Mouse (Mus musculus) hindbrain, embryonic 13.5 days (tissue): Measurements from ENCODE around the gene Nfic. TPM values are rescaled to one million over a fixed set of nuclear protein-coding genes. Genes with fewer than 3 reads are reported as not detected.

Experiments used
- ATAC-seq: fragments of 200-750 bp; cut with Nextera tagmentation; 2 replicates; pipeline ENCODE4 v1.8.0; 2017; ENCODE audit warnings: moderate TSS enrichment; ENCODE audit not compliant: low FRiP score
- H3K27ac ChIP-seq: fragments of 300-500 bp; sonication (generic); 2 replicates; pipeline ENCODE4 v1.5.1; 2015; ENCODE audit warnings: inconsistent platforms, mild to moderate bottlenecking, moderate library complexity
- H3K27me3 ChIP-seq: fragments of 300-500 bp; sonication (generic); 2 replicates; pipeline ENCODE4 v1.6.1; 2015; ENCODE audit warnings: mild to moderate bottlenecking, inconsistent platforms
- H3K36me3 ChIP-seq: fragments of 300-500 bp; sonication (generic); 2 replicates; pipeline ENCODE4 v1.6.1; 2015; ENCODE audit warnings: mild to moderate bottlenecking, inconsistent platforms
- H3K4me1 ChIP-seq: fragments of 300-500 bp; sonication (generic); replicated peaks from 2 replicates; pipeline ENCODE4 v1.6.1; 2015; ENCODE audit warnings: inconsistent platforms
- H3K4me2 ChIP-seq: fragments of 300-500 bp; sonication (generic); 2 replicates; pipeline ENCODE4 v1.6.1; 2015; ENCODE audit warnings: inconsistent platforms, mild to moderate bottlenecking, moderate library complexity
- H3K4me3 ChIP-seq: fragments of 300-500 bp; sonication (generic); 2 replicates; pipeline ENCODE4 v1.5.1; 2015; ENCODE audit warnings: mild to moderate bottlenecking, inconsistent platforms
- H3K9ac ChIP-seq: fragments of 300-500 bp; sonication (generic); 2 replicates; pipeline ENCODE4 v1.6.1; 2015; ENCODE audit warnings: mild to moderate bottlenecking, inconsistent platforms
- H3K9me3 ChIP-seq: fragments of 300-500 bp; sonication (generic); 2 replicates; pipeline ENCODE4 v1.6.1; 2016; ENCODE audit warnings: inconsistent platforms
- WGBS: fragments of 180-500 bp; shearing (Covaris S2); methylation state at CpG from one replicate; pipeline ENCODE4 v1.1.7; 2015; 5-methylcytosine and 5-hydroxymethylcytosine counted together
- polyA plus RNA-seq: library from polyadenylated mRNA; unstranded; fragments of >200 nt; fragmentation: Nextera tagmentation; extraction: Ambion mirVana; gene quantifications from 2 replicates; pipeline ENCODE4 v1.2.1, GENCODE M21; 2015

Nfic gene
- polyA plus RNA-seq, 1 experiment from 2014 or later, result 21.3 TPM

DNA sequence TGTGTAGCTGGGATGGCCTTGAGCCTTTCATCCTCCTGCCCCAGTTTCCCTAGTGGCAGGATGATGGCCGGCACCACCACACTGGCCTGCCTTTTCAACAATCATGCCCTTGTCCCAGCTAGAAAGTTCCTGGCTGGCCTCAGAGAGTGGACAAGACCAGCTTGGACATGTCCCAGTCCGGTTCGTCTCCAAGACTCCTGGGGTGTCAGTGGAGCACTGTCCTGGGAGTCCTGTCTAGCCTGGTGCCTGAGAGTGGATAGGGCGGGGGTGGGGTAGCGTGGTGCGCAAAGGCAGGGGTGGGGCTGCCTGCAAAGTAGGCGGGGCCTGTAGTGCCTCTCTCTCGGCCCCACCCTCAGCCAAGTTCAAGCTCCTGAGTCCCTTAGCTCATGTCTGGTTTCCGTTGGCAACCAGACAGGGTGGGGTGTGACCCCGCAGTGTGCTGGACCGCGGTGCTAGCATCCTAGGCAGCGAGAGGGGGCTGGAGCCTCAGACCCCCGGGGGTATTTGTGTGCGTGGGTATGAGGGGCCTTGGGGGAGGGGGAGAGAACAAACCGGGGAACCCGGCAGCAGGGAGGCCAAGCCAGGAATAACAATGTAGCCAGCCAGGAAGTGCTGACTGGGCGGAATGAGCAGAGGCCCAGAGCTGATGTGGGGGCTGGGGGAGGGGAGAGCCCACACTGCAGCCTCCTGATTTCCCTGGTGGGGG, 53.8 kb downstream of the Nfic start:
- Histone ChIP-seq H3K4me2 (peak overlapping the region; percentile 17; the same call in 1 of the 2 replicates), H3K9me3 (no peaks in the 10 kb centered on the region), H3K4me3 (no peak overlapping the region), H3K27ac (peak overlapping the region; percentile 92), H3K9ac (peak overlapping the region; percentile 43; the same call in 1 of the 2 replicates), H3K4me1 (peaks cover 78% of the 10 kb centered on the region), H3K36me3 (peaks cover 53% of the 10 kb centered on the region), H3K27me3 (peaks cover 24% of the 10 kb centered on the region)
- peak; percentile 75 for ATAC-seq
- WGBS, result 5% methylated on average over 18 of the region's 18 CpGs

DNA sequence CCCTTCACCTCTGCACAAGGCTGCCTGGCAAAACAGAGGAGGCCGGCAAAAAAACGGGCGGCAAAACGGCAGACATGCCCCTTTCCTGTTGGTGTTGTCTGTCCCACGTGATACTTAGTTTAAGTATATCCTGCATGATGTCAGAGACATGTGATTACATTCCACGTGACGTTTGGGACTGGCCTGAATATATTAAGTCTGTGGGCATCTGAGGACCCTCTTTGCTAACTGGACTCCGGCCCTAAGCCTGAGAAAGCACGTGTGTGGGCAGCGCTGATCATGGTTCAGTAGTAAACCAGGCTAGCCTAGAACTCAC, 54.3 kb downstream of the Nfic start:
- peaks cover 18% of the 10 kb centered on the region; the same call in 1 of the 2 replicates for H3K27me3 ChIP-seq
- peaks cover 48% of the 10 kb centered on the region for H3K36me3 ChIP-seq
- H3K4me2 ChIP-seq, result no peak overlapping the region
- H3K9ac ChIP-seq, result peak overlapping the region; percentile 14; the same call in 1 of the 2 replicates
- no peaks in the 10 kb centered on the region for H3K9me3 ChIP-seq
- peak overlapping the region; percentile 92 for H3K27ac ChIP-seq
- peaks cover 78% of the 10 kb centered on the region for H3K4me1 ChIP-seq
- H3K4me3 ChIP-seq, result no peak overlapping the region
- ATAC-seq, result no peak; the same call in 1 of the 2 replicates
- WGBS, result 22% methylated on average over 10 of the region's 10 CpGs

DNA sequence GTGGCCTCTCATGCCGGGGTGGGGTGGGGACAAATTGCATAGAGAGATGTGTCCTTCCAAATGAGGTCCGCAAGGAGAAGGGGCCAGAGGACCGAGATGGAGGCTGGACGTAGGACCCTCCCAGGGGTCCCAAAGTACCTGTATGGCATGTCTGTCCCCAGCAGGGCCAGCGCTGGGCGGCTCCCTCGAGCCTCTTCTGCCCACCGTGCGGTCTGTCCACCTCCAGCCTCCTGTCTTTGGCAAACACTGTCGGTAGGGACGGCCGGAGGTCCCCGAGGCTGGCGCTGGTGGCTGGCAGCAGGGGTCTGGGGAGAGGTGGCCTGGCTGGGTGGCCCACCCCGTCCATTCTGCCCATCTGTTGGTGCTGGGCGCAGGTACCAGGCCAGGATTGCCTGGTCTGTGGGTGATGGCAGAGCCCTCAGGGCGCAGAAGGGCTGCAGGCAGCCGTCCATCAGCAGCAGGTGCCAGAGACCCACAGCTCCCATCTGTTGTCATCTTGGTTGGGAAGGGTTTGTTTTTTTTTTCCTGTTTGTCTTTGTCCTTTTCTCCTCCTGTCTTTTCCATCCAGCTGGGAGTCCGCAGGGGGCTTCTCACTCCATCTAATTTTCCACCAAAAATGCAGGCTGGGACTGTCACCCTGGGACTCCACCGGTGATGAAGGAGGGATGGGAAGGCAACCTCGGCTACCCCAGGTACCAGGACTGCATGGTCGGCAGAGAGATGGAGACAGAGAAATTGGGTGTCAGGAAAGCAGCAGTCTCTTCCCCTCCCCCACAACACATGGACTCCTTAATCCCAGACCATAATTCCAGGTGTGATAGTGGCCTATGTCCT, 54.8 kb downstream of the Nfic start:
- H3K4me2 ChIP-seq, result peak overlapping the region; percentile 32; the same call in 1 of the 2 replicates
- H3K9ac ChIP-seq, result peak overlapping the region; percentile 56
- 39% methylated on average over 22 of the region's 22 CpGs for WGBS
- H3K9me3 ChIP-seq, result no peaks in the 10 kb centered on the region
- peaks cover 80% of the 10 kb centered on the region for H3K4me1 ChIP-seq
- peaks cover 13% of the 10 kb centered on the region; the same call in 1 of the 2 replicates for H3K27me3 ChIP-seq
- ATAC-seq, result no peak
- no peak overlapping the region for H3K4me3 ChIP-seq
- peaks cover 42% of the 10 kb centered on the region for H3K36me3 ChIP-seq
- H3K27ac ChIP-seq, result peak overlapping the region; percentile 92

DNA sequence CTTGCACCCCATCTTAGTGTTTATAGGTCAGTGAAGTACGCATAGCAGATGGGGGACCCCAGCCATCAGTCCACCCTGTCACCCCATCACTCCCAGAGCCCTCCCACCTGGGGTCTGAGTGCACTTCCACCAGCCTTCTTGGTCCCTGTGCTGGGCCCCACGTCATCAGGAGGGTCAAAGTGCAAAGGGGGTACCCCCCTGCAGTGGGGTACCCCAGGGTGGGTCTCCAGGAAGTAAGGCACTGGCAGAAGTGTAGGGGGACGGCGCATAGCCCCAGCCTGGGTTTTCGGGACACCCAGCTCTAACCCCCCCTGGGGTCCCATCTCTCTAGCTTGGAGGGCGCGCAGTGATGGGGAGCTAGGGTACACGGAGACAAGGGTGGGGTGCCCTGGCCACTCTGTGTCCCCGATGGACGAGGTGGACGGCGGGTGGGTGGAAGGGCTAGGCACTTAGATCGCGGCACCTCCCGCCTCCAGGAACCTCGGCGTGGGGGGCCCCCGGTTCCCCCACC, 55.6 kb downstream of the Nfic start:
- Histone ChIP-seq H3K27ac (no peak overlapping the region), H3K27me3 (peaks cover 8% of the 10 kb centered on the region; the same call in 1 of the 2 replicates), H3K4me1 (peaks cover 80% of the 10 kb centered on the region), H3K9me3 (no peaks in the 10 kb centered on the region), H3K9ac (peak overlapping the region; percentile 39), H3K4me2 (peak overlapping the region; percentile 32; the same call in 1 of the 2 replicates), H3K36me3 (peaks cover 37% of the 10 kb centered on the region), H3K4me3 (no peak overlapping the region)
- 79% methylated on average over 18 of the region's 18 CpGs for WGBS
- ATAC-seq, result no peak

DNA sequence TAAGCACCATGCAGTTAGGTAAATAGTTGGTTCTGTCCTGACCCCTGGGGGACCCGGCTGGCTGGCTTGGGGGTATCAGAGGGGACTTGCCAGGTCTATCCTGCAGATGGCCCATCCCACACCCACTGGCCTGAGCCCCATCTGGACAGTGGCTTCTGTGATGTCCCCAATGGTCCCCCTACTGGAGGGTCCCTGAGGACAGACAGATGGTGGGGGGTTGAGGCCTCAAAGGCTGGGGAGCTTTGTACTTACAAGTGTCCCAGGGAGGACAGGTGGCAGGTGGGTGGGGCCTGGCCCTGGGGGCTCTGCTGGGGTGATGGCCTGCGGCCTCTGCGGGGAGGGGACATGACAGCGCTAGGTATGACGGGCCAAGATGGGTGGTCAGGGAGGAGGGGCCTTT, 56.1 kb downstream of the Nfic start:
- Histone ChIP-seq H3K9me3 (no peaks in the 10 kb centered on the region), H3K36me3 (peaks cover 32% of the 10 kb centered on the region), H3K9ac (0 out of 2 replicates have a peak overlapping the region, but pooled peaks have one; percentile 16), H3K4me1 (peaks cover 76% of the 10 kb centered on the region), H3K27me3 (0 out of 2 replicates have a peak, but pooled peaks cover 3% of the 10 kb centered on the region), H3K4me2 (no peak overlapping the region), H3K27ac (no peak overlapping the region), H3K4me3 (no peak overlapping the region)
- 63% methylated on average over 5 of the region's 5 CpGs for WGBS
- no peak for ATAC-seq

DNA sequence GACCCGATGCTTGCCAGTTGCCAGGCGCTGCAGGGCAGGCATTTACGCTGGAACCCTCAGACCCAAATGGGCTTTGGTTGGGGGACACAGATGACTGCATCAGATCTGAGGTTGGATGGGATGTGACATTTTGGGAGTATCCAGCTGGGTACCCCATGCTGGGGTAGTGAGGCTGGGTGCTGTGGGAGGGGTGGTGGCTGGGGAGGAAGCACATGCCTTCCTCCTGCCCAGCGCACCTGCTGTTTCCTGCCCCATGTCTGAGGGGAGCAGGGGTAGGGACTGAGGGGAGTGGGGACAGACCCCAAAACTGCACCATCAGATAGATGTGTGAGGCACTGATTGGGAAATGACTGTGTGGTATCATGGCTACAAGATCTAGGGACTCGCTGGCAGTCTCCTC, 58.7 kb downstream of the Nfic start:
- H3K36me3 ChIP-seq, result peaks cover 25% of the 10 kb centered on the region
- H3K4me3 ChIP-seq, result no peak overlapping the region
- 59% methylated on average over 5 of the region's 5 CpGs for WGBS
- no peak for ATAC-seq
- peak overlapping the region; percentile 60 for H3K9ac ChIP-seq
- peak overlapping the region; percentile 50 for H3K27ac ChIP-seq
- H3K9me3 ChIP-seq, result no peaks in the 10 kb centered on the region
- H3K4me1 ChIP-seq, result peaks cover 69% of the 10 kb centered on the region
- H3K4me2 ChIP-seq, result no peak overlapping the region
- H3K27me3 ChIP-seq, result 0 out of 2 replicates have a peak, but pooled peaks cover 5% of the 10 kb centered on the region

DNA sequence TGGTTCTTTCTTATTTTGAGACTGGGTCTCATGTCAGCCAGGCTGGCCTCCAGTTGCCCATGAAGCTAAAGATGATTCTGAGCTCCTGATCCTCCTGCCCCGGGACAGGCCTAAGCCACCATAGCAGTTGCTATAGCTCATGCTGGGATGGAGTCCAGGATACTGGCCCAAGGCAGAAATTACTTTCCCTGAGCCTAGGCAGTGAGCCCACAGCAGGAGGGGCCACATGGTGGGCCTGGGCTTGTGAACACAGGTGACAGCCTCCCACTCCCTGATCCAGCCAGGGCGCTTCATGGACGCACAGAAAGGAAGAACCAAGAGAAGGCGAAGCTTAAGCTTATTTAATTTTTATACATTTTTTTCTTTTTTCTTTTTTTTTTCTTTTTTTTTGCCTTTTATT, 59.6 kb downstream of the Nfic start:
- WGBS, result 84% methylated on average over 4 of the region's 4 CpGs
- ATAC-seq, result no peak
- no peak overlapping the region for H3K27ac ChIP-seq

DNA sequence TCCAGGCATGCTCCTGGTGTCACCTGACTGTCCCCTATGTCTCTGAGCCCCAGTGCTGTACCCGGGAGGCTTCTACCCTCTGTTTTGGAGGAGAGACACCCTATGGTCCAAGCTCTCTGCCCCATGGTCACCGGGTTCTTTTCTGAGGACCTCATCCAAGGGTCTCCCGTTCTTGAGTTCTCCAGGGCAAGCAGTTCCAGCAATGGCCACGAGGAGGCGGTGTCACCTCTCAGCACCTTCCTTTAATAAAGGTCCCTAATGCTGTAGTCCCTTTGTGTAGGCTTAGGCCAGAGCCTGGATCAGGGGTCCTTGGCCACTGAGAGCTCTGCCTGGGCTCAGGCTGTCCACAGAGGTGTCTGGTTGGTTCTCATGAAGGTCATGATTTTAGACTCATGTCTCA, 60.3 kb downstream of the Nfic start:
- 0 out of 2 replicates have a peak, but pooled peaks cover 5% of the 10 kb centered on the region for H3K27me3 ChIP-seq
- no peak overlapping the region for H3K27ac ChIP-seq
- H3K4me3 ChIP-seq, result no peak overlapping the region
- 15% methylated on average over 5 of the region's 5 CpGs for WGBS
- peaks cover 53% of the 10 kb centered on the region for H3K4me1 ChIP-seq
- H3K4me2 ChIP-seq, result no peak overlapping the region
- no peak overlapping the region for H3K9ac ChIP-seq
- H3K9me3 ChIP-seq, result no peaks in the 10 kb centered on the region
- no peak for ATAC-seq
- H3K36me3 ChIP-seq, result peaks cover 25% of the 10 kb centered on the region

More for the DNA sequence above, 59.6 kb downstream of the Nfic start:
- H3K27me3 ChIP-seq, result 0 out of 2 replicates have a peak, but pooled peaks cover 5% of the 10 kb centered on the region
- H3K9ac ChIP-seq, result no peak overlapping the region
- no peaks in the 10 kb centered on the region for H3K9me3 ChIP-seq
- no peak overlapping the region for H3K4me3 ChIP-seq
- no peak overlapping the region for H3K4me2 ChIP-seq
- peaks cover 29% of the 10 kb centered on the region for H3K36me3 ChIP-seq
- peaks cover 60% of the 10 kb centered on the region for H3K4me1 ChIP-seq

DNA sequence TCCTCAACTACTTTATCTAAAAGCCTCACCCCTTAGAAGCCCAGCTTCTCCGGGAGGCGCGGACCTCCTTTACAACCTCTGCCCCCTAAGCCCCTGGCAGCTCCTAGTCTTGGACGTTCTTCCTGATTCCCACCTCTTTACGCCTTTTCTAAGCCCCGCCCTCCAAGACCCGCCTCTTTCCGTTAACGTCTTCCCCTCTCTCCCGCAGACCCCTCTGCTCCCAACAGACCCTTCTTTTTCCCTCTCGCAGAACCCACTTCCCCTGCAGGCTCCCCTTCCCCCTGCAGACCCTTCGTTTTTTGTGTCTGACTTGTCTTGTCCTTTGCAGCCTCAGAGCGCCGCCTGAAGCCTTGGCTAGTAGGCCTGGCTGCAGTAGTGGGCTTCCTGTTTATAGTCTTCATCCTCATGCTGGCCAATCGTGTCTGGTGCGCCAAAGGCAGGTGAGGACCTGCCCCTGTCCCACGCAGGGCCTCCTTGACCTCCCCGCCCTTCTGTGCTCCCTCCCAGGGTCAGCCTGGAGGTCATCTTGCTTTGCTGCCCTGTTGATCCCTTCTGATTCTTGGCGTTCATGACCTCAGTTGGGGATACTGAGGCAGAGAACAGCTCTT, 61.9 kb downstream of the Nfic start:
- no peak for ATAC-seq
- Histone ChIP-seq H3K27me3 (0 out of 2 replicates have a peak, but pooled peaks cover 5% of the 10 kb centered on the region), H3K4me1 (peaks cover 53% of the 10 kb centered on the region), H3K4me3 (peak overlapping the region; percentile 18), H3K36me3 (peaks cover 20% of the 10 kb centered on the region; the same call in 1 of the 2 replicates), H3K27ac (peak overlapping the region; percentile 40), H3K9ac (peak overlapping the region; percentile 59), H3K4me2 (peak overlapping the region; percentile 45), H3K9me3 (no peaks in the 10 kb centered on the region)
- 8% methylated on average over 19 of the region's 19 CpGs for WGBS

DNA sequence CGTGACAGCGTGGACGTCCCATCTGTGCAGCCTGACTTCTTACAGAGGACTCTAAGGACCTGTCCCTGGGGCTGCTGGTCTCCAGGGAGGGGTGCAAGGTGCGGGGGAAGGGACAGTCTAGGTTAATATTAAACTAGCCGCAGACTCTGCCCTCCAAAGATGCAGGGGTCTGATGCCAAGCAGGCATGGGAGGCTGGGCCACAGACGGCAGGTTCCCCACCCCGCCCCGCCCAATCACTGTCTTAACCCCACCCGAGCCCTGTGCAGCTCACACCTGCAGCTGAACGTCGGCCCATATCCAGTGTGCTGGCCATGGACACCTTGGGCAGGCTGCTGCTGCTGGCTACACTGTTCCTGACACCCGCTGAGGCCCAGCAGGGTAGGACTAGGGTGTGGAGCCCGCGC, 62.7 kb downstream of the Nfic start, which contains the start of gene Smim24:
TSS of gene Smim24 (plus strand) at position 271 of the 405 bp plus-strand sequence.
- H3K4me3 ChIP-seq, result peak within 1 kb of the TSS; percentile 18
- 71% methylated on average over 14 of the region's 14 CpGs for WGBS
- H3K36me3 ChIP-seq, result peaks cover 26% of the 10 kb centered on the region
- H3K9me3 ChIP-seq, result no peaks in the 10 kb centered on the region
- H3K4me2 ChIP-seq, result peak within 1 kb of the TSS; percentile 45
- H3K27ac ChIP-seq, result peak within 1 kb of the TSS; percentile 40
- peaks cover 46% of the 10 kb centered on the region for H3K4me1 ChIP-seq
- ATAC-seq, result no peak
- H3K9ac ChIP-seq, result peak within 1 kb of the TSS; percentile 59
- H3K27me3 ChIP-seq, result 0 out of 2 replicates have a peak, but pooled peaks cover 2% of the 10 kb centered on the region

DNA sequence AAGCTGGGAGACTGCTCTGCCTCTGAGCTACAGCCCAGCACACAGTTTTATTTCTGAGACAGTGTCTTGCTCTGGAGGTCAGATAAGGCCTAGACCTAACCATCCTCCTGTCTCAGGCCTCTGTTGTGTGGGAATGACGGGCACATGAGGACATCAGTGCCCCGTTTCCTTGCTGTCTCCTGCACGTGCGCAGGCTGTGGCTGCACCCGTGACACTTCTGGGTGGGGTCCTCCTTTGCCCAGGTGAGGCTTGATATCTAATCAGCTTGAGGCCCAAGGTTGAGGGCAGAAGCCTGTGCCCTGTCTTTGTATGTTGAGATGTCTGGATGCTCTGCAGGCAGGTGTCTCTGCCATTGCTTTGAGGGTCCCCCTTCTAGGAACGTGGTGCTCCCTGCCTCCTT, 63.2 kb downstream of the Nfic start:
- WGBS, result 82% methylated on average over 6 of the region's 6 CpGs

DNA sequence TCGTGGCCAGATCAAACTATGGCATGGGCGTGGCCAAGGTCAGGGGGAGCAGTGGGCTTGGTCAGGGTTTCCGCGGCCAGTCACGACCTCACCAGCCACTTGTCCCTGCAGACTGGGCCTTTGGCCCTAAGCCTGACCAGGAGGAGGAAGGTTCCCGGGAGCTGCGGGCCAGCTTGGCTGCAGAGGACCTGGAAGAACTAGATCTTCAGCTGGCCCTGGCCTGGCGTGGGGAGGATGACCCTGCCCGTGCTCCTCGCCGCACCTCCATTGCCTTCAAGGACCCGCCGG, 64.8 kb downstream of the Nfic start:
- Histone ChIP-seq H3K36me3 (peaks cover 41% of the 10 kb centered on the region), H3K4me3 (no peak overlapping the region), H3K27ac (no peak overlapping the region), H3K27me3 (0 out of 2 replicates have a peak, but pooled peaks cover 2% of the 10 kb centered on the region), H3K9ac (no peak overlapping the region), H3K9me3 (no peaks in the 10 kb centered on the region), H3K4me1 (peaks cover 31% of the 10 kb centered on the region), H3K4me2 (no peak overlapping the region)
- WGBS, result 88% methylated on average over 13 of the region's 13 CpGs
- no peak for ATAC-seq

More for the DNA sequence above, 63.2 kb downstream of the Nfic start:
- Histone ChIP-seq H3K27ac (no peak overlapping the region), H3K4me2 (no peak overlapping the region), H3K4me3 (no peak overlapping the region), H3K9ac (no peak overlapping the region), H3K27me3 (0 out of 2 replicates have a peak, but pooled peaks cover 2% of the 10 kb centered on the region), H3K9me3 (no peaks in the 10 kb centered on the region), H3K36me3 (peaks cover 26% of the 10 kb centered on the region), H3K4me1 (peaks cover 41% of the 10 kb centered on the region)
- ATAC-seq, result no peak
